Mouse (Mus musculus) right cerebral cortex, postnatal 14 days (tissue): Measurements from ENCODE around the gene Rab13.

ENCODE experiments used
- DNase-seq: peaks from one replicate; pipeline ENCODE4 v3.0.0; 2022

The Rab13 gene

DNA sequence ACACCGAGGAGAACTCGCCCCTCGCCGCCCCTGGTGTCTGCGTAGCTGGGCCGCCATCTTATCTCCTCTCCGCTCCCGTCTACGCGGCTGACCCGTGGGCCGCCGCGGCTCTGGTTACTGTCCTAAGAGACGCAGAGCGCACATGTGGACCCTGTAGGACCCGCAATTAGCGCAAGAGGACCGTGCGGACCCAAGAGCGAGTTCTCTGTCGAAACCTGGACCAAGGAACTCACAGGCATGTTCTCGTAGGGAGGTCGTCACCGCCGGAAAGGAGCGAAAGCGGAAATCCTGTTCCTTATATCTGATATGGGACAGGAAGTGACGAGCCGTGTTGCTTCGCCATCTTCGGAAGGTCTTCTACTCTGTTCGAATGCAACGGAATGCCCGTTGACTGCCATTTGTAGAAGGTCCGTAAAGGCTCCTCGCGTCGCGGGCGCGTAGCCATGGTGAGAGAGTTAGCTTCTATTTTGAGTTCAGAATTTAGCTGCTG is at the start of gene Rab13, which contains the start of gene Rps27:
Rab13 (plus strand) TSS at position 319 of the 490 bp plus-strand sequence.
Rps27 (minus strand) TSS at position 275 of the 490 bp plus-strand sequence.
- peak; percentile 83 for DNase-seq

DNA sequence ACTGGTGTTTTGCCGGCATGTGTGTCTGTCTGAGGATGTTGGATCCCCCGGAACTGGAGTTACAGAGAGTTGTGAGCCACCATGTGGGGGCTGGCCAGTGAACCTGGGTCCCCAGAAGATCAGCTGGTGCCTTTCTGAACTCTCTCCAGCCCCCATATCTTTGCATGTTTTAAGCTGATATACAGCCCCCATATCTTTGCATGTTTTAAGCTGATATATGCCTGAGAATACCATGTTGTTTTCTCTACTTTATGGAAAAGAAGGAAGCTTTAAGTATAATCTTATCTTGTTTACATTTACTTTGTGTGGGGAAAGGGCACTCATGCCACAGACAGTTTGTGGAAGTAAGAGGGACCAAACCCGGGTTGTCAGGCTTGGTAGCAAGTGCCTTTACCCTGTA is 33.9 kb upstream of the Rab13 start:
- DNase-seq, result no peak

DNA sequence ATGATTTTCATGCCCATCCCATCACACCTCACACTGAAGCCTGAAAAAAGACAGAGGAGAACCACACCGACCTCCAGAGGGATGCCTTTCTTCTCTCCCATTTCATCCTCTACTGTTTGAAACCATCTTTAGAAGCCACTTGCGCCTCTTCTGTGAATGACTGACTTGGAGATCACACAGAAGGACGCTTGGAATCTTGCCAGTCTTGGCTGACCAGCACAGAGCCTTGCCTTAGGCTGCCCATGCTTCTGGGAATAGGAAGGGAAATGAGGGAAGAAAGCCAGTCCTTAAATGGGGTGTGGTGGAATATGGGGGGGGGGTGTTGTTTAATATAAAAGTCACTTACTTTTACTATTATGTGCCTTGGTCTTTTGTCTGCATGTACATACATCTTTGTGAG is 29.9 kb upstream of the Rab13 start:
- no peak for DNase-seq

DNA sequence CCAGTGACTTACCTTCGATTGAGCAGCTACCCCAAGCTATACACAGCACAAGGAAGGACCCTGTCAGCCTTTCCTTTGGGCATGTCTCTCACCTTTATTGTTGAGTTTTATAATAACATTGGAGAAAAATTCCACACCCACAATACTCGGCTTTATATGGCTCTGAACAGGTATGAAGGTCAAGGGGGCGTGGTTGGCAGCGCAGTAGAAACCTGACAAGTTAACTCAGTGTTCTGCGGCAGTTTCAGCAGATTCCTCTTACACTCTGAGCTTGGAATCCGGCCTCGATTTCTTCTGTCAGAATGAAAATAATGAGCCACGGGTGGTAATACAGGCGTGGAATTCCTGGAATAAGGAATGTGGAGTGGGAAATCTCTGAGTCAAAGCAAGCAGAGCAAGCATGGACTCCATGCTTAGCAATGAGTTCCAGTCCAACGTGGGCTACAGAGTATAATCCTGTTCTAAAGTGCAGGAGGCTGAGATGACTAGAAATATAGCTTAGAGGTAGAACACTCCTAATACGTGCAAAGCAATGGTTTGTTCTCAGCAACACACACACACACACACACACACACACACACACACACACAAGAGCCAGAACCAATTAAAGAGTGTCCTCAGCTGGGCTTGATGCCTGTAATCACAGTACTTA is 22.5 kb upstream of the Rab13 start:
- DNase-seq, result no peak

DNA sequence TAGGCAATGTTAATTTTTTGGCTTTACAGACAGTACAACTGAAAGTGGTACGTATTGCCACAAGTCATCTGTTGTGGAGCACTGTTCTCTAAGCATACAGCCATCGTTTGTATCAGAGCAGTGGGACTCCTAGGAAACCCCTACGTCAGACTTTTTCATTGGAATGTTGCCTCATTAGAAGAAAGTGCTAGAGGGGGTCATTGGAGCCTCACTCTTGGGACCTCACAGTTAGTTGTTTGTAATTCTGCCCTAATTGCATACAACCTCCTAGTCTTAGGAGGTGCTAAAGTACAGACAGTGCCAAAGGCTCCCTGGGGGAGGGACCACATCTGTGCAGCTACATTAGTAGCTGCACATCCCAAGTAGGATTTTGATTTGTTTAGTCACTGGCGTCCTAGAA is 18.7 kb upstream of the Rab13 start:
- no peak for DNase-seq

DNA sequence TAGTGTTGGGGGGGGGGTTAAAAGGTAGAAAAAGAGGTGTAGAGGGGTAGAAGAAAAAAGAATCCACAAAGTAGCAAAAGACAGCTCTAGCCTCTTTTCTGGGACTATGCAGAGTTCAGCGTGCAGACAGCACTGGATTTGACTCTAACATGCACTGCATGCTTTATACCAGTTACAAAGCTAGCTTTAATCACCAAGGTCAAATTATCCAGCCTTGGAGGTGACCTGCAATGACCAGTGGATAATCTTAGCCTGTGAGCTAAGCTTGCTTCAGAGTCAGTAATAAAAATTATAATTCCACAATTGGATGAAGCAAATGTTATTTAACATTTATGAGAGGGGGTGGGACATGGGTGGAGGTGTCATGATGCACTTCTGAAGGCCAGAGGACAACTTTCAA is 17.9 kb upstream of the Rab13 start:
- no peak for DNase-seq

DNA sequence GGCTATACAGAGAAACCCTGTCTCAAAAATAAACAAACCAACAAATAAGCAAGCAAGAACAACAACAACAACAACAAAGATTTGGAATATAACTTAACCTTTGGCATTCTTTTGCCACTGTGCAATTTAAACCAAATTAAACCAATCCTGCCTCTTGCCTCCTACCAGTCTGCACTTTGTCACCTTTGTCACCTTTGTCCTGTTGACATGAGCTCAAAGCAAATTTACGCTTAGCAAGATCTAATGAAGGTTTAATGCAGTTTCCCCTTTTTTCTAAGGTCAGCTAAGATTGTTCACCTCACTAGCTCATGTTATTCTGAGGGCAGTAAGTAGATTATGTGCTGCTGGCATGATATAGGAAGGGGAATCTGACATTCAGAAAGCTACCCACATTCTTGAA is 15.9 kb upstream of the Rab13 start:
- no peak for DNase-seq

DNA sequence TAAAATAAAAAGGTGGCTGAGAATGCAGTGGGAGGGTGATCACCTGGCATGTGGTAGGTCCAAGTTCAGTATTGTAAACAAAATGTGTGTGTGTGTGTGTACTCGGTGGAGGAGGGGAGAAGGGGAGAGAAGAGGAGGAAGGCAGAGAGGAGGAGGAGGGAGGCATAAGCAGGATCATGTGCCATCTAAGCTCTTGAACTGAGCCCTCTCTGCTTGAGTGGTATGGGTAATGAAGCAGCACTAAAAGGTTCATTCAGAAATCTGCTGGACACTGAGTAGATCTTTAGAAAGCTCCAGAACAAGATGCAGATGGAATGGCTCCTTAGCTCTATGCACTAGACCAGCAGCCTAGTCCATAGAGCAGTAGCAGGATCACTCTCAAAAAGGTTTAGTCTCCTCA is 10.6 kb upstream of the Rab13 start:
- DNase-seq, result no peak

DNA sequence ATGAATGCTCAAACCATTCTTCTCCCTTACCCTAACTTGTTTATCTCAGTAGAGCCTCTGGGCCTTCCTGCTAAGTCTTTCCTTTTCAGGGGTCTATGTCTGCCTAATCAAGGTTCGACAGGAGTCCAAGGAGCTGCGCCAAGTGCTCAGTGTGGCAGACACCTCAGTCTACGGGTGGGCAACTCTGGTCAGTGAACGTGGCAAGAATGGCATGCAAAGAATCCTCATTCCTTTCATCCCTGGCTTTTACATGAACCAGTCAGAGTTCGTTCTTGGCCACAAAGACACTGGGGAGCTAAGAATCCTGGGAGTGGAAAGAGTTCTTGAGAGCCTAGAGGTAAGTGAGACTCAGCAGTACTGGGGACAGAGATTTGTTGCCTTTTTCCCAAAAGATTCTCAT is 9.9 kb upstream of the Rab13 start:
- no peak for DNase-seq

DNA sequence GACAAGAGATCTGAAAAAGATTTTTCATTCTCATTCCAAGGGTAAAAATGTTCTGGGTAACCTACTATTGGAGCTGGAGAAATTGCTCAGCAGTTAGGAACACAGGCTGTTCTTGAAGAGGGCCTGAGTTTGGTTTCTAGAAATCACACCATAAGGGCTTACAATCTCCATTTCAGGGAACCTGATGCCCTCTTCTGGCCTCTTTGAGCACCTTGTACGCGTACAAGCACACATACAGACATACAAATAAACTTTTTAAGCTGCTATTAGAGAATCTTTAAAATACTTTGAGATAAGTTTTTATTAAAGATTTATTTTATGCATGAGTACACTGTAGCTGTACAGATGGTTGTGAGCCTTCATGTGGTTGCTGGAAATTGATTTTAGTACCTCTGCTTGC is 8.9 kb upstream of the Rab13 start:
- no peak for DNase-seq

DNA sequence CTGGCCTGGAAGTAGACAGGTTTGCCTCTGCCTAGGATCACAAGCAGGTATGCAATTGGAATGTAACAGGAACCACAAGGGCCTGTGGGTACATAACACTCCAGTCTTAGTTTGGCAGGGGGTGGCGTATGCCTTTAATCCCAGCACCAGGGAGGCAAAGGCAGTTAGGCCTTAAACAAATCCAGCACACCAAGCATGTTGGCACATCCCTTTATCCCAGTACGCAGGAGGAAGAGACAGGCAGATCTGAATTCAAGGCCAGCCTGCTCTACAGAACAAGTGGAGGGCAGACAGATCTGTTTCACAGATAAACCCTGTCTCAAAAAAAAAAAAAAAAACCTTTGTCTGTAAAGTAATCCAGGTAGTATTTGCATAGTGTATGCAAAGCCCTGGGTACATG is 4.8 kb upstream of the Rab13 start:
- no peak for DNase-seq

DNA sequence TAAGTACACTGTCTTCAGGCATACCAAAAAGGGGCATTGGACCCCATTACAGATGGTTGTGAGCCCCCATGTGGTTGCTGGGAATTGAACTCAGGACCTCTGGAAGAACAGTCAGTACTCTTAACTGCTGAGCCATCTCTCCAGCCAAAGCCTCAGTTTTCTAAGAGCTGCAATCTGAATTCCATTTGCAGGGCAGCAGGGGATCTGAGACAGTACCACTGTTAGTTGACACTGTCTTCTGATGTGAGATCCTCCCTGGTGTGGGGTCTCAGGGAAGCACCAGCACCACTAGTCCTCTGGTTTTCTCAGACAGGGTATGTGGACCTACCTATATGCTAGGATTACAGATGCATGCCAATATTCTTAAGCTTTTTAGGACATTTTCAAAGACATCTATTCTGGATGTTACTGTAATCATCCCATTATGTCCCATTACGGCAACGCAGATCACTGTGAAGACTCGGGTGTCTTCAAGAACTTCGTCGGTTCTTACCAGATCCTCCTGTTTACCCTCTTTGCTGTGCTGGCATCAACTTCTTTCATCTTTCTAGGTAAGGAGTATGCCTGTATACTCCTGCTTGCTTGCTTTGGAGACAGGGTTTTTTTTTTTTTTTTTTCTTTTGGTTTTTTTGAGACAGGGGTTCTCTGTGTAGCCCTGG is 3.5 kb upstream of the Rab13 start:
- DNase-seq, result no peak

DNA sequence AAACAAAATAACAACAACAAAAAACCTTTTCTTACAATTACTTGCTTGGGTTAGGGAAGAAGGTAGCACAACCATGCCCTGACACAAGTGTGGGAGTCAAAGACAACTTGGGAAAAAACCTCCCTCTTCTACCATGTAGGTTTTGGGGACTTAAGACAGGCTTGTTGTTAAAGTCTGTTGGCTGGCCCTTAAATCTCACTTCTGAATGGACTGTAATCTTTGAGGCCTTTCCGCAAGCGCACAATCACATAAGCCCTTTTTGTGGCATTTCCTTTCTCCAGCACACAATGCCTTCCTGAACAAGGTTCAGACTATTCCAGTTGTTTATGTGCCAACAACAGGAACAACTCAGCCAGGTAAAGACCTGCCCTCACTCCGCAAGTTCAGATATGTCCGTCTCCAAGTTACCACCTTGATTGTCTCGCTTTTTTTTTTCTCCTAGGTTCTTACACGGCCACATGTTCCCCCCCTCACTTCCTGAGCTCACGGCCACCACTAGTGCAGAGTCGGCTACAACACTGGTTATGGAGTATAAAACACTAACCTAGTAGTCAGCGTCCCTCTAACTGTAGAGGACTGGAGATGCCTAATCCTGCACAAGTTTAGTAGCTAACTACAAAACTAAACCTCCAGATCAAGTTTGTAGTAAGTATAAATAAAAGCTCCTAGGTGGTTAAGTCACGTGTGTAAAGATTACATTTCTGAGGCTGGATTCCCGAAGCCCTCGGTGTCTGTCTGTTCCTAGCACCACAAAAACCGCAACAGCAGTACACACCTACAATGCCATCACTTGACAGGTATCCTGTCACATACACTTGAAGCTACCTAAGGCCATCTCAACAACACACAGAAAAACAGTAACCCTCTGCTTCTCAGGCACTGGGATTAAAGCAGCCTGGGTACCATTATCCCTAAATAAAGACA is 1.8 kb upstream of the Rab13 start:
- DNase-seq, result no peak

DNA sequence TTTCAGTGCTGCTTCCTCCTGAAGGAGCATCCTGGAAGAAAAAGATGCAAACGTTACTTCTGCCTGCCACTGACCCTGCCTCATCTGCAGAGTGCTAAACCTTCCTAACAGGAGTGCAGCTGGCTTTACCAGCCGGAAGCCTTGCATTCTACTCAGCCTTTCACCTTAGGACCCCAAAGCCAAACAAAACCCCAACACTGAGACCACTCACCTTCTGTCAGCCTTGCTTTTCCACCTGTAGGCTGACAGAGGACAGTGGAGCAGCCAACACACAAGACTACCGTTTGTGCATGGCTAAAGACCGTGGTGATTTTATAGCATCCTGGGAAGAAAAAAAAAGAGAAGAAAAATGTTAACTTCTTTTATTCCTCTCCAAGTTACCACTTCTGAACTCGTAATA is 772 bp upstream of the Rab13 start:
- no peak for DNase-seq

DNA sequence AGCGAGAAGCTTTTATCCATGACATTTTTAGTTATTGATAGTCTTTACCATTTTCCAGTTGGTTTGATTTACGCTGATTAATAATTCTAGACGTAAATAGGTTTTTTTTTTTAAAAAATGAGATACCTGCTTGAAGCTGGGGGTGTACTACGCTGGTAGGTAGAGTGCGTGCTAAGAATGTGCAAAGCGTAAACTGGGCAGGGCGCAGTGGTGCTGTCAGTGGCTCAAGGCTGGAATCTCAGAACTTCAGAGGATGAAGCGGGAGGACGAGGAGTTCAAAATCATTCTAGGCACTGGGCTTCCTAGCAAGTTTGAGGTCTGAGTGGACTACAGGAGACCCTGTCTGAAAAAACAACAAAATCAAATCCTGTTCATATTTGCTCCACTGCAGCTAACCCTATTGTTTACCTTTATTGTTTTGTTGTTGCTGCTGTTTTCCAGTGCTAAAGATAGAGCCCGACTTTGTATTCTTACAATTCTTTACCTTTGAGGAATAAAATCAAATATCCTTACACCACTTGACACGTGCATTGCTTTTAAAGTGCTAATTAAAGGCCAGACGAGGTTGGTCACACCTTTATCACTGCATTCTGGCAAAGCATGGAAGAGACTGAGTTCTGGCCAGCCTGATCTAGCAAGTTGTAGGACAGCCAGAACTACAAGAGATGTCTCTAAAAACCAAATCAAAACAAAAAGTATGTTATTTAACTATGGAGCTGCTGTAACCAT is 625 bp downstream of the Rab13 start:
- peak; percentile 20 for DNase-seq

DNA sequence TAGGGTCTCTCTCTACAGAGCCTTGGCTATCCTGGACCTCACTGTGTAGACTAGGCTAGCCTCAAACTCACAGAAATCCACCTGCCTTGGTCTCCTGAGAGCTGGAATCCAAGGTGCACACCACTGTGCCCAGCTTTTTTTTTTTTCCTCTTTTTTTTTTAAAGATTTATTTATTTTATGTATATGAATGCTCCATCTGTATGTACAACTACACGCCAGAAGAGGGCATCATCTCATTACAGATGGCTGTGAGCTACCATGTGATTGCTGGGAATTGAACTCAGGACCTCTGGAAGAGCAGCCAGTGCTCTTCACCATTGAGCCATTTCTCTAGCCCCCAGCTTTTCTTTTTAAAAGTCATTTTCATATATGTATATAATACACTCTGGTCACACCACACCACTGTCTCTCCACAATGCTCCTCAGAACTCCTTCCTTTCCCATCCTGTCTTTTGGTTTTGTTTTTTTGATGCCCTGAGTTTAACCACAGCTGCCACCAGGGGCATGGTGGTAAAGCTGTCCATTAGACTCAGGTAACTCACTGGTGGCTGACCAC is 2.4 kb downstream of the Rab13 start:
- no peak for DNase-seq

DNA sequence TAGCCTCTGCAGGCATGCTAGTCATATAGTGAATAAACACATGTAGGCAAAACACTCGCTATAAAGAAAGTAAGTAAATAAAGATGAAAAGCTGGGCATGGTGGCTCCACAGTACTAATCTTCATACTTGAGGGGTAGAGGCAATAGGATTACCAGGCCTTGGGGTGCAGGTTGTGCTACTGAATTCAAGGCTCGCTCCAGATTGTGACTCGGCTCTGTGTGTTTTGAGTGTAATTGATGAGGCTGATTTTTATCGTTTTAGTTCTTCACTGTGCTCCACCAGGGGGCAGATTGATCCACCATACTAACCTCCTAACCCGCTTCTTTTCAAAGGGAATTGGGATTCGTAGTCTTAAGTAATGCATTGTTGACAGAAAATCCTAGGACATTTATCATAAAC is 6.6 kb downstream of the Rab13 start:
- peak; percentile 36 for DNase-seq

DNA sequence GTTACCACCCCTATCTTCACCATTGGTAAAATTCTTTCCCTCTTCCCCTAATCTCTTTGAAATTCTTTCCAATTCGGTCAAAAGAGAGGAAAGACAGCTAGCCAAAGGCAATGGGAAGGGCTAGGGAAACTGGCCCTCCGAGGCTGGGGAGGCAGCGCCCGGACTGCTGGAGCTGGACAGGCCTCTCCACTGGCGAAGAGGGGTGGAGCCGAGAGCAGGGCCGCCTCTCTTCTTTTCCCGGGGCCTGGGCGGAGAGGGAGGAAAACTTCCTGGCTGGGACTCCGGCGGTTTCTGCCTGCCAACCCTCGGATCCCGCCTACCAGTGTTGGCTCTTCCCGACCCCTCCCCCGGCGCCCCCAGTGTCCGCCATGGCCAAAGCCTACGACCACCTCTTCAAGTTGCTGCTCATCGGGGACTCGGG is 7.0 kb downstream of the Rab13 start:
- peak; percentile 50 for DNase-seq

DNA sequence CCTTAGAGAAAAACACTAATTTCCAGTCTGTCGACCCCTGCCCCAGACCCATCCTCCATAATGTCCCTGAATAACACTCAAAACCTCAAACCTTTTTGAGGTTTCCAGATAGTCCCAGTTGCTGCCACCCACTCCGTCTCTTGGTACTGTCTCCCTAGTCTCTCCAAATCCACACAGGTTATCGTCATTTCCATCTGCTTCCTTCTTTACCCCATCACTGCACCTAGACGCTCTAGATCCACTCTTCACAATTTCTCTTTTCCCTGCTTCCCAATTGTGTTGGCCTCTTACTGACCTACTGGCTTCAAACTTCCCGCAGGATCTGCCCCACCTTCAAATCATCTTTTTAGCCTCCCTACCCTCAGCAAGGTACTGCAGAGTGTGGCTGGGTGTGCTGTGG is 7.6 kb downstream of the Rab13 start:
- DNase-seq, result no peak

DNA sequence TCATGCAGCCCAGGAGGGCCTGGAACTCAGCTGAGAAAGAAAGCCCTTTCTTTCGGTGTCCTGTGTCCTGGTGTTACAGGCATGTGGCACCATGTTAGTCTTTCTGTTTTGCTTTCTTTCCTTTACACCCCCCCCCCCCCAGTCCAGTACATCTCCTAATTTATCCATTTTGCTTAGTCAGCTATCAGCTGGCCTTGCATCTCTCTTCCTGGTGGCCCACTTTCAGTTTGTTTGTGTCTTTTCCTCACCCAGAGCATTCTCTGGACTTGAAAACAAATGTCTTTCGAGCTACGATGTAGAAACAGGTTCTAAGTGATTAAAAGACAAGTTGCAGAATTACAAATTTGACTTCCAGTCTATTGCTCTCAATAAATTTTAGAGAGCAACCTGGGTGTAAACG is 9.0 kb downstream of the Rab13 start:
- DNase-seq, result no peak

DNA sequence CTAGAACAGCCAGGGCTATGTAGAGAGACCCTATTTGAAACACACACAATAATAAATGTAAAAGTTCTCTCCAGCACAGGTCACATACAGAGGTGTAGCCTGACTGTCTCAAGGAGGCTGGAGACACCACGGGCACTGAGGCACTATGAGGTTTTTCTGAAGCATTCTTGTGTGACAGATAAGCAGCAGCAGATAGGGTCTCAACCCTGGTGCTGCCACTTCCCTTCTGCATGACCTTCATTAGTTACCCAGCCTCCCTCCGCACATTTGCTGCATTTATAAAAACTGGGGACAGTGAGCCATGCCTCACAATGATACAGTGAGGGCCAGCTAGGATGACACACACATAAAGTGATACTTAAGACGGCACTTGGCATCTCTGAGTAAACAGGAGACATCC is 9.4 kb downstream of the Rab13 start:
- DNase-seq, result no peak

DNA sequence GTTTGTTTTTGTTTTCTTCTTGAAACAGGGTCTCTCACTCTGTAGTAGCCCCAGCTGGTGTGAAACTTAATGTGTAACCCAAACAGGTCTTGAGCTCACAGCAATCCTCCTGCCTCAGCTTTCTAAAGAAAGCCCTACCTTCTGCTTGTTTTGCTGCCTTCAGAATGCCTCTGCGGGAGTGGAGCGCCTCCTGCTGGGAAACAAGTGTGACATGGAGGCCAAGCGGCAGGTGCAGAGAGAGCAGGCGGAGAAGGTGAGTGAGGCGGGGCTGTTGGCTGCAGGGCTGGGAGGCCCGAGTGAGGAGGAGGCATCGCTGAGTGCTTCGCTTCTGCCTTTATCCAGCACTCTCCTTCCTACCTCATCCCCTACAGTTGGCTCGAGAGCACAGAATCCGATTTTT is 10.8 kb downstream of the Rab13 start:
- DNase-seq, result no peak

DNA sequence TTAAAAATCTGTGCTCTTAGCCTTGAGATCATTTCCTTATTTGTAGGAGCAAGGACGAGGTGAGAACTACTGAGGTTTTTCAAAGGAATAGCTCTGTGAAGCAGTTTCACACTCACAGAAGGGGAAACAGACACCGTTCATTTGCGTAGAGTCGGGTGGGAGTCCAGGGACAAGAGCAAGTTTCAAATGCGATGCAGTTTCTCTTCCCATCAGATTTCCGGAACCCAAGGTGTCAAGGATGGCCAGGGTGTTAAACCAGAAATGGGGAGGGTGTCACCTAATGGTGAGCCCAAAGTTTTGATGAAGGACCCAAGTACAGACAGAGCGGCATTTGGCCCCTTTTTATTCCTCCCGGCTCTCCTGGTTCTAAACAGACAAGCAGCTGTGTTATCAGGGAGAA is 17.6 kb downstream of the Rab13 start:
- DNase-seq, result no peak
